Mouse (Mus musculus) mouse embryonic stem cell (cell line): Measurements from ENCODE around the gene Mterf1b.
"Not testable (repeated sequence)": the region's sequence is repeated elsewhere in the genome, so short reads cannot be mapped to it uniquely, and the experiment has no call there.

Experiments
- in situ Hi-C, 2 experiments: fragments of 300-500 bp; cut with MboI; formaldehyde crosslinking; loops; 1 replicate in 1 of 2; 3 replicates in 1 of 2; pipeline ENCODE4 v1.14.3; 2019 to 2020; ENCODE audit warnings: low sequenced_read_pairs in 2 of 2, low pct_unique_long_range_greater_than_20kb in 1 of 2, mixed read lengths in 1 of 2; ENCODE audit not compliant: unreplicated experiment in 1 of 2

Gene Mterf1b

GRCm38 (mm10) chr5:4191671-4192480 lies at the start of gene Mterf1b:
TSS of gene Mterf1b (plus strand) at chr5:4192367.
- in situ Hi-C loops = loop anchor here in 1 of 2 experiments (10.0 kb wide), 1 partner anchor 87 kb away; the partner anchor contains the start of gene Cyp51

- in situ Hi-C loops = not testable (repeated sequence)
Observed at GRCm38 (mm10) chr5:4159418-4160071, 32.6 kb upstream of the Mterf1b start.

- in situ Hi-C loops = no loop called here
Observed at GRCm38 (mm10) chr5:4161554-4161953, 30.6 kb upstream of the Mterf1b start.

GRCm38 (mm10) chr5:4162461-4162860 lies 29.7 kb upstream of the Mterf1b start:
- in situ Hi-C loops = no loop called here

GRCm38 (mm10) chr5:4167813-4168529 lies 24.2 kb upstream of the Mterf1b start:
- in situ Hi-C loops = not testable (repeated sequence)

GRCm38 (mm10) chr5:4168530-4168926 lies 23.6 kb upstream of the Mterf1b start:
- in situ Hi-C loops = not testable (repeated sequence)

- in situ Hi-C loops = not testable (repeated sequence)
Observed at GRCm38 (mm10) chr5:4176421-4176820, 15.7 kb upstream of the Mterf1b start.

GRCm38 (mm10) chr5:4179364-4179763 lies 12.8 kb upstream of the Mterf1b start:
- in situ Hi-C loops = no loop called here

- in situ Hi-C loops = no loop called here
Observed at GRCm38 (mm10) chr5:4186815-4187214, 5.4 kb upstream of the Mterf1b start.

GRCm38 (mm10) chr5:4192481-4193246 lies 497 bp downstream of the Mterf1b start:
- in situ Hi-C loops = loop anchor here in 1 of 2 experiments (10.0 kb wide), 1 partner anchor 88 kb away; the partner anchor contains the start of gene Cyp51

GRCm38 (mm10) chr5:4193247-4193628 lies 1.1 kb downstream of the Mterf1b start:
- in situ Hi-C loops = loop anchor here in 1 of 2 experiments (10.0 kb wide), 1 partner anchor 88 kb away; the partner anchor contains the start of gene Cyp51

- in situ Hi-C loops = loop anchor here in 1 of 2 experiments (10.0 kb wide), 1 partner anchor 89 kb away; the partner anchor contains the start of gene Cyp51
Observed at GRCm38 (mm10) chr5:4194166-4194565, 2.0 kb downstream of the Mterf1b start.

GRCm38 (mm10) chr5:4195086-4195485 lies 2.9 kb downstream of the Mterf1b start:
- in situ Hi-C loops = loop anchor here in 1 of 2 experiments (10.0 kb wide), 1 partner anchor 90 kb away; the partner anchor contains the start of gene Cyp51

- in situ Hi-C loops = no loop called here
Observed at GRCm38 (mm10) chr5:4201368-4201767, 9.2 kb downstream of the Mterf1b start.

- in situ Hi-C loops = not testable (repeated sequence)
Observed at GRCm38 (mm10) chr5:4202276-4202810, 10.2 kb downstream of the Mterf1b start.

GRCm38 (mm10) chr5:4210082-4210481 lies 17.9 kb downstream of the Mterf1b start:
- in situ Hi-C loops = not testable (repeated sequence)

- in situ Hi-C loops = no loop called here
Observed at GRCm38 (mm10) chr5:4221309-4221708, 29.1 kb downstream of the Mterf1b start.
